In the genomic region with DNA sequence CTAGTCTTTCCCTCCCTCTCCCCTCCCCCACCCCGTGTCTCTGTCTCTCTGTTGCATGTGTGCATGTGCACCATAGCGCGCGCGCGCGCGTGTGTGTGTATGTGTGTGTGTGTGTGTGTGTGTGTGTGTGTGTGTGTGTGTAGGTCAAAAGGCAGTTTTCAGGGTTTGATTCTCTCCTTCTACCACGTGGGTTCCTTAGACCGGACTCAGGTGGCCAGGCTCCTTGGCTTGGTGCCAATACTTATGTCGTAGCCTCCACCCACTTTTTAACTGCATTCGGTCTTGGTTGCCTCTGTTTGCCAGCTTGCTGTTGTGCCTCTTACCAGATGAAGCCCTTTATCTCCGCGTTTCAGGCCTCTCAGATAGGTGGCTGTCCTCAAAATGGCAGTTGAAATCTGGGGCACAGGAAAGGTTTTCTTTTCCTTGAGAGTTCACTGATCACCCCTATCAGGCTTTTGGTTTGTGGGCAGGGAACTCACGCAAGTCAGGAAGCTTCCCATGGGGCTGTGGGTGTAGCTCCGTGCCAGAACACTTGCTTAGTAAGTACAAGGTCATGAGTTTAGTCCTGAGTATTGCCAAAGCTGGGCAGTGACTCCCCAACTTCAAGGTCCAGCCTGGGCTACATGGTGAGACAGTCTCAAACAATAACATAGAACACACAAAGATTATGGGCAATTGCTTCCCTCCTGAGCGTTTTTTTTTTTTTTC, we compare ENCODE assay signal across 8 mouse cellular contexts. TPM values are rescaled to one million over a fixed set of nuclear protein-coding genes. Genes with fewer than 3 reads are reported as not detected.
DNase-seq lines count a peak whose midpoint lies in the region; ATAC-seq lines count a peak whose summit lies in the region.

No protein-coding gene starts in this region.

- peak; percentile 7 to 22 for DNase-seq in heart, adult 18-20 months
- DNase-seq in heart, adult 11 months, result no peak
- peak; percentile 75 for DNase-seq in ES-CJ7 (ENCODE audit: low read depth, low spot score)
- no peak for DNase-seq in liver, embryonic 11.5 days (ENCODE audit: low spot score)
- peak; percentile 63 for DNase-seq in yolk sac, embryonic 10.5 days (ENCODE audit: low spot score)
- DNase-seq in frontal cortex, adult 2 months (ENCODE audit: extremely low spot score in 1 of 2, low spot score in 1 of 2), result no peak
- DNase-seq in gastrocnemius, adult 8-10 months (ENCODE audit: low spot score in 2 of 2), result no peak

- no peak overlapping the region for H3K4me3 ChIP-seq in hindbrain, embryonic 15.5 days
- H3K4me3 ChIP-seq in liver, embryonic 11.5 days (ENCODE audit: low read depth, low read length), result no peak overlapping the region

- 26% methylated on average over 17 of the region's 17 CpGs for WGBS in hindbrain, embryonic 15.5 days
- WGBS in liver, embryonic 11.5 days, result 25% methylated on average over 17 of the region's 17 CpGs

- no peak overlapping the region for H3K9ac ChIP-seq in hindbrain, embryonic 15.5 days
- no peak overlapping the region for H3K9ac ChIP-seq in liver, embryonic 11.5 days (ENCODE audit: low read depth, low read length)

- no peaks in the 10 kb centered on the region for H3K36me3 ChIP-seq in hindbrain, embryonic 15.5 days
- H3K36me3 ChIP-seq in liver, embryonic 11.5 days (ENCODE audit: control insufficient read depth, insufficient read depth, low read length), result no peaks in the 10 kb centered on the region

- no peaks in the 10 kb centered on the region for H3K4me1 ChIP-seq in hindbrain, embryonic 15.5 days (replicated peaks)
- peaks cover 3% of the 10 kb centered on the region; the same call in 1 of the 2 replicates for H3K4me1 ChIP-seq in liver, embryonic 11.5 days (replicated peaks; ENCODE audit: control insufficient read depth, insufficient read depth, low read length)

- peaks cover 71% of the 10 kb centered on the region for H3K27me3 ChIP-seq in hindbrain, embryonic 15.5 days
- peaks cover 58% of the 10 kb centered on the region for H3K27me3 ChIP-seq in liver, embryonic 11.5 days (replicated peaks; ENCODE audit: control insufficient read depth, insufficient read depth, low read length)

- ATAC-seq in hindbrain, embryonic 15.5 days (ENCODE audit: low FRiP score, low read depth), result no peak
- no peak for ATAC-seq in liver, embryonic 11.5 days (replicated peaks; ENCODE audit: low FRiP score)

- peak overlapping the region; percentile 28; the same call in 1 of the 2 replicates for H3K4me2 ChIP-seq in hindbrain, embryonic 15.5 days
- H3K4me2 ChIP-seq in liver, embryonic 11.5 days, result peak overlapping the region; percentile 42

- no peak overlapping the region for H3K27ac ChIP-seq in hindbrain, embryonic 15.5 days (replicated peaks)
- no peak overlapping the region for H3K27ac ChIP-seq in liver, embryonic 11.5 days (ENCODE audit: low read depth, low read length)

- H3K9me3 ChIP-seq in hindbrain, embryonic 15.5 days, result no peaks in the 10 kb centered on the region
- no peaks in the 10 kb centered on the region for H3K9me3 ChIP-seq in liver, embryonic 11.5 days (ENCODE audit: control insufficient read depth, low read length)

RNA-seq across cellular contexts. Expression of a gene that starts 1.7 kb away (rescaled TPM):
- total RNA-seq in heart, adult 18-20 months (2021), result 1 to 10 TPM in 1 of 2 experiments, under 1 TPM in 1; 0.62 to 2.3 TPM
- polyA plus RNA-seq in hindbrain, embryonic 15.5 days (2015; fragmentation: Nextera tagmentation; extraction: Ambion mirVana), result 2.6 and 3.3 TPM in 2 replicates
- polyA plus RNA-seq in liver, embryonic 11.5 days (2014; fragmentation: Nextera tagmentation; extraction: Ambion mirVana), result 6.4 and 6.5 TPM in 2 replicates
- polyA plus RNA-seq in frontal cortex, adult 2 months (2012; rRNA removed), result 2.1 and 2.8 TPM in 2 replicates
- total RNA-seq in gastrocnemius, adult 8-10 months (2022), result under 1 TPM; 0.17 to 0.51 (median 0.20) TPM

RNA-seq across cellular contexts. Expression of a gene that starts 13.7 kb away (rescaled TPM):
- total RNA-seq in heart, adult 18-20 months (2021), result 1 to 10 TPM; 1.7 to 2.7 TPM
- 1.3 TPM in 2 replicates for polyA plus RNA-seq in hindbrain, embryonic 15.5 days (2015; fragmentation: Nextera tagmentation; extraction: Ambion mirVana)
- polyA plus RNA-seq in liver, embryonic 11.5 days (2014; fragmentation: Nextera tagmentation; extraction: Ambion mirVana), result 1.0 and 1.3 TPM in 2 replicates
- 2.0 and 2.1 TPM in 2 replicates for polyA plus RNA-seq in frontal cortex, adult 2 months (2012; rRNA removed)
- total RNA-seq in gastrocnemius, adult 8-10 months (2022), result 1 to 10 TPM; 1.1 to 2.5 (median 1.8) TPM

RNA-seq across cellular contexts. Expression of a gene that starts 31.9 kb away (rescaled TPM):
- total RNA-seq in heart, adult 18-20 months (2021), result 1 to 10 TPM in 1 of 2 experiments, under 1 TPM in 1; 0.47 to 6.4 TPM
- 0.18 TPM in 1 of 2 replicates, not detected in the other for polyA plus RNA-seq in hindbrain, embryonic 15.5 days (2015; fragmentation: Nextera tagmentation; extraction: Ambion mirVana)
- polyA plus RNA-seq in liver, embryonic 11.5 days (2014; fragmentation: Nextera tagmentation; extraction: Ambion mirVana), result not detected in 2 replicates
- 0.08 and 0.13 TPM in 2 replicates for polyA plus RNA-seq in frontal cortex, adult 2 months (2012; rRNA removed)
- total RNA-seq in gastrocnemius, adult 8-10 months (2022), result not detected

RNA-seq across cellular contexts. Expression of a gene that starts 37.7 kb away (rescaled TPM):
- 1 to 10 TPM in 1 of 2 experiments, under 1 TPM in 1; 0.40 to 1.4 TPM for total RNA-seq in heart, adult 18-20 months (2021)
- 0.31 and 0.34 TPM in 2 replicates for polyA plus RNA-seq in hindbrain, embryonic 15.5 days (2015; fragmentation: Nextera tagmentation; extraction: Ambion mirVana)
- polyA plus RNA-seq in liver, embryonic 11.5 days (2014; fragmentation: Nextera tagmentation; extraction: Ambion mirVana), result 0.16 and 0.18 TPM in 2 replicates
- 0.32 and 0.59 TPM in 2 replicates for polyA plus RNA-seq in frontal cortex, adult 2 months (2012; rRNA removed)
- total RNA-seq in gastrocnemius, adult 8-10 months (2022), result under 1 TPM; 0.12 to 0.81 (median 0.24) TPM

RNA-seq across cellular contexts. Expression of a gene that starts 59.7 kb away (rescaled TPM):
- total RNA-seq in heart, adult 18-20 months (2021), result 1 to 10 TPM in 1 of 2 experiments, not detected in 1; 4.1 TPM
- not detected in 2 replicates for polyA plus RNA-seq in hindbrain, embryonic 15.5 days (2015; fragmentation: Nextera tagmentation; extraction: Ambion mirVana)
- polyA plus RNA-seq in liver, embryonic 11.5 days (2014; fragmentation: Nextera tagmentation; extraction: Ambion mirVana), result not detected in 2 replicates
- polyA plus RNA-seq in frontal cortex, adult 2 months (2012; rRNA removed), result 0.06 TPM in 1 of 2 replicates, not detected in the other
- not detected for total RNA-seq in gastrocnemius, adult 8-10 months (2022)

Comparison
In these comparisons a context has a peak if more than half of its experiments do, and no peak if none do; other contexts are left out.
1. DNase-seq: peak in heart, adult 18-20 months (2 of 2), ES-CJ7 (single experiment) and yolk sac, embryonic 10.5 days (single experiment); none in heart, adult 11 months (single experiment), liver, embryonic 11.5 days (single experiment), frontal cortex, adult 2 months (0 of 2) and gastrocnemius, adult 8-10 months (0 of 2).